Mouse (Mus musculus): Measurements from ENCODE around the gene Spindoc. TPM values are rescaled to one million over a fixed set of nuclear protein-coding genes. Genes with fewer than 3 reads are reported as not detected.

Gene Spindoc
- total and polyA plus RNA-seq, 2 experiments from 2014 or later: 19.8 to 35.2 TPM

- TF ChIP-seq CTCF (IDR thresholded peaks at IDR 0.05): no peak
- Histone ChIP-seq H3K9me3 (ENCODE audit: low read length) (no peaks in the 10 kb centered on the region), H3K4me3 (ENCODE audit: low read depth, low read length) (peak overlapping the region; percentile 37), H3K27ac (ENCODE audit: low read depth, low read length) (peak overlapping the region; percentile 74), H3K36me3 (ENCODE audit: insufficient read depth, low read length) (peaks cover 11% of the 10 kb centered on the region), H3K9ac (replicated peaks; ENCODE audit: low read length, poor library complexity, severe bottlenecking) (peak overlapping the region; percentile 64), H3K27me3 (ENCODE audit: insufficient read depth, low read length) (no peaks in the 10 kb centered on the region), H3K4me2 (ENCODE audit: low read depth, low read length, poor library complexity, severe bottlenecking) (peak overlapping the region; percentile 50), H3K4me1 (ENCODE audit: insufficient read depth, low read length) (peaks cover 16% of the 10 kb centered on the region)
- DNase-seq (ENCODE audit: low spot score): peak; percentile 89
- peak; percentile 72 for ATAC-seq (ENCODE audit: low FRiP score)
- 13% methylated on average over 47 of the region's 51 CpGs for whole genome bisulfite sequencing
These were observed 40.3 kb upstream of the Spindoc start for GRCm38 (mm10) chr19:7423028-7423655.

DNA sequence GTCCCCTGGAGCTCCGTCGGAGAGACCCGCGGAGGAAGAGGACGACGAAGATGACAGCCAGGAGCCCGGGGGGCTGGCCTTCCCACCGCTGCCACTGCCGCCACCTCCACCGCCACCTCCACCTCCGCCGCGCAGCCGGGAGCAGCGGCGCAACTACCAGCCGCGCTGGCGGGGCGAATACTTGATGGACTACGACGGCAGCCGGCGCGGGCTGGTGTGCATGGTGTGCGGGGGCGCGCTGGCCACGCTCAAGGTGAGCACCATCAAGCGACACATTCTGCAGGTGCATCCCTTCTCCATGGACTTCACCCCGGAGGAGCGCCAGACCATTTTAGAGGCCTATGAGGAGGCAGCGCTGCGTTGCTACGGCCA lies 39.8 kb upstream of the Spindoc start:
- DNase-seq (ENCODE audit: low spot score) (no peak), ATAC-seq (ENCODE audit: low FRiP score) (peak; percentile 1; the same call in 1 of the 2 replicates)
- H3K4me2 ChIP-seq (ENCODE audit: low read depth, low read length, poor library complexity, severe bottlenecking): peak overlapping the region; percentile 50
- peak overlapping the region; percentile 74 for H3K27ac ChIP-seq (ENCODE audit: low read depth, low read length)
- H3K9me3 ChIP-seq (ENCODE audit: low read length): no peaks in the 10 kb centered on the region
- no peak for TF ChIP-seq CTCF (IDR thresholded peaks at IDR 0.05)
- H3K4me1 ChIP-seq (ENCODE audit: insufficient read depth, low read length): peaks cover 16% of the 10 kb centered on the region
- H3K36me3 ChIP-seq (ENCODE audit: insufficient read depth, low read length): peaks cover 6% of the 10 kb centered on the region
- peak overlapping the region; percentile 37 for H3K4me3 ChIP-seq (ENCODE audit: low read depth, low read length)
- no peaks in the 10 kb centered on the region for H3K27me3 ChIP-seq (ENCODE audit: insufficient read depth, low read length)
- H3K9ac ChIP-seq (replicated peaks; ENCODE audit: low read length, poor library complexity, severe bottlenecking): peak overlapping the region; percentile 64
- WGBS: 6% methylated on average over 32 of the region's 35 CpGs

- Histone ChIP-seq H3K4me2 (ENCODE audit: low read depth, low read length, poor library complexity, severe bottlenecking) (peak overlapping the region; percentile 50), H3K36me3 (ENCODE audit: insufficient read depth, low read length) (peaks cover 4% of the 10 kb centered on the region), H3K27me3 (ENCODE audit: insufficient read depth, low read length) (no peaks in the 10 kb centered on the region), H3K4me1 (ENCODE audit: insufficient read depth, low read length) (peaks cover 16% of the 10 kb centered on the region), H3K4me3 (ENCODE audit: low read depth, low read length) (peak overlapping the region; percentile 37), H3K9me3 (ENCODE audit: low read length) (no peaks in the 10 kb centered on the region), H3K27ac (ENCODE audit: low read depth, low read length) (peak overlapping the region; percentile 74), H3K9ac (replicated peaks; ENCODE audit: low read length, poor library complexity, severe bottlenecking) (peak overlapping the region; percentile 64)
- 12% methylated on average over 45 of the region's 48 CpGs for WGBS
- DNase-seq (ENCODE audit: low spot score) (peak; percentile 72), ATAC-seq (ENCODE audit: low FRiP score) (peak; percentile 14)
- 0 out of 2 replicates have a peak, but pooled peaks have one; percentile 1 for TF ChIP-seq CTCF (IDR thresholded peaks at IDR 0.05)
These were observed 39.1 kb upstream of the Spindoc start for GRCm38 (mm10) chr19:7421602-7422591.

- Histone ChIP-seq H3K4me1 (ENCODE audit: insufficient read depth, low read length) (peaks cover 16% of the 10 kb centered on the region), H3K4me2 (ENCODE audit: low read depth, low read length, poor library complexity, severe bottlenecking) (peak overlapping the region; percentile 16; the same call in 1 of the 2 replicates), H3K27me3 (ENCODE audit: insufficient read depth, low read length) (no peaks in the 10 kb centered on the region), H3K9me3 (ENCODE audit: low read length) (no peaks in the 10 kb centered on the region), H3K4me3 (ENCODE audit: low read depth, low read length) (no peak overlapping the region), H3K9ac (replicated peaks; ENCODE audit: low read length, poor library complexity, severe bottlenecking) (0 out of 2 replicates have a peak overlapping the region, but pooled peaks have one; percentile 64), H3K36me3 (ENCODE audit: insufficient read depth, low read length) (no peaks in the 10 kb centered on the region; the same call in 1 of the 2 replicates), H3K27ac (ENCODE audit: low read depth, low read length) (0 out of 2 replicates have a peak overlapping the region, but pooled peaks have one; percentile 19)
- WGBS: 43% methylated on average over 22 of the region's 27 CpGs
- TF ChIP-seq CTCF (IDR thresholded peaks at IDR 0.05): no peak
- DNase-seq (ENCODE audit: low spot score): no peak
- ATAC-seq (ENCODE audit: low FRiP score): no peak
These were observed 38.2 kb upstream of the Spindoc start for GRCm38 (mm10) chr19:7420841-7421601.

DNA sequence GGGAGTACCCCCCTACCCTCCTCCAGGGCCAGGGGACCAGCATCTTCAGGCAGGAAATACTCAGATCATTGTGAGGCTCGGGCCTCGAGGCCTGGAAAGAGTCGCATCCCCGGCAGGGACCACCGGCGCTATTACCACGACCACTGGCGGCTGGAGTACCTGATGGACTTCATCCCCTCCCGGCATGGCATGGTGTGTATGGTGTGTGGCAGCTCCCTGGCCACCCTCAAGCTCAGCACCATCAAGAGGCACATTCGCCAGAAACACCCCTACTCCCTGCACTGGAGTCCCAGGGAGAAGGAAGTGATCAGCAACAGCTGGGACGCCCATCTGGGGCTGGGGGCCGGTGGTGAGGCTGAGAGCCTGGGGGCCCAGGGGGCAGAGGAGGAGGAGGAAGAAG lies 37.3 kb upstream of the Spindoc start:
- H3K4me3 ChIP-seq (ENCODE audit: low read depth, low read length): no peak overlapping the region
- 45% methylated on average over 12 of the region's 12 CpGs for WGBS
- no peak for ATAC-seq (ENCODE audit: low FRiP score)
- H3K9ac ChIP-seq (replicated peaks; ENCODE audit: low read length, poor library complexity, severe bottlenecking): peak overlapping the region; percentile 42; the same call in 1 of the 2 replicates
- H3K4me1 ChIP-seq (ENCODE audit: insufficient read depth, low read length): peaks cover 16% of the 10 kb centered on the region
- no peaks in the 10 kb centered on the region for H3K27me3 ChIP-seq (ENCODE audit: insufficient read depth, low read length)
- H3K36me3 ChIP-seq (ENCODE audit: insufficient read depth, low read length): no peaks in the 10 kb centered on the region; the same call in 1 of the 2 replicates
- H3K9me3 ChIP-seq (ENCODE audit: low read length): no peaks in the 10 kb centered on the region
- H3K4me2 ChIP-seq (ENCODE audit: low read depth, low read length, poor library complexity, severe bottlenecking): peak overlapping the region; percentile 64
- TF ChIP-seq CTCF (IDR thresholded peaks at IDR 0.05): no peak
- H3K27ac ChIP-seq (ENCODE audit: low read depth, low read length): 0 out of 2 replicates have a peak overlapping the region, but pooled peaks have one; percentile 44
- DNase-seq (ENCODE audit: low spot score): no peak

Measured in midbrain, postnatal 0 days (tissue).